Mouse (Mus musculus): ENCODE results near the gene Ccdc138.

The Ccdc138 gene

DNA sequence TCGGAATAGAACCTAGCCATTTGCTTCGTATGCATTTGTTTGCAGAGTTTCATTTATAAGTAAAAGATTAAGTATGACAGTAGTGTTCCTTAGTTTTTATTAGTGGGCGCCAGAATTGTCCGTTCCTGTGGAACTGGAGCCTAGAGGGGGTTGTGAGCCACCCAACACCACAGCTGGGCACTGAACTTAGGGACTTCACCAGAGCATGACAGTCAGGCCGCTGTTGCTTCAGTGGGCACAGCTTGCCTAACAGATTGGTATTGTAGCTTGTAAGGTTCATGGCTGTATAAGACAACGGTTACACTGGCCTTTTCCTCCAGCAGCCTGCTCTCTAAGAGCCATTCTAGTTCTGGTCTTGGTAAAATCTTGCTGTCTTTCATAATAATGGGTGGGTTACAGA, 62.8 kb downstream of the Ccdc138 start:
- DNase-seq (ENCODE audit: extremely low spot score, low spot score), result no peak

- DNase-seq (ENCODE audit: extremely low spot score, low spot score), result no peak
Observed at GRCm38 (mm10) chr10:58585427-58586223, 87.9 kb downstream of the Ccdc138 start.

DNA sequence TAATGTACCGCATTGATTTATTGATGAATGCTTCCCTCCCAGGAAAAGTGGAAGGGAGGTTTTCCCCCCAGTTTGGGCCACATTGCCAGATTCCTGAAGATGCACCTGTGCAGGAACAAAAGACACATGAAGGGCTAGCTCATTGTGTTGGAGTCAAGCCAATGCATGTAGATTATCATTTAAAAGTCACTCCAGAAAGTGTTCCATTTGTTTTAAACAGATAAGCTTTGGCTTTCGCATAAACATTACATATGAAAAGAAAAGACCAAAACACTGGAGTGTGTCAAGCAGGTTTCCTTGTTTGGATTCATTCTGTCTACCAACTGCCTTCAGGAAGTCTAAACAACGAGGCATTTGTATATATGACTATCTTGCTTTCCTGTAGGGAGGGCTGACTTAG, 96.7 kb downstream of the Ccdc138 start:
- DNase-seq (ENCODE audit: extremely low spot score, low spot score), result no peak

- peak; percentile 8 for DNase-seq (ENCODE audit: extremely low spot score, low spot score)
Observed at GRCm38 (mm10) chr10:58595197-58595596, 97.4 kb downstream of the Ccdc138 start.

GRCm38 (mm10) chr10:58595821-58596220, 98.1 kb downstream of the Ccdc138 start:
- DNase-seq (ENCODE audit: extremely low spot score, low spot score), result no peak

DNA sequence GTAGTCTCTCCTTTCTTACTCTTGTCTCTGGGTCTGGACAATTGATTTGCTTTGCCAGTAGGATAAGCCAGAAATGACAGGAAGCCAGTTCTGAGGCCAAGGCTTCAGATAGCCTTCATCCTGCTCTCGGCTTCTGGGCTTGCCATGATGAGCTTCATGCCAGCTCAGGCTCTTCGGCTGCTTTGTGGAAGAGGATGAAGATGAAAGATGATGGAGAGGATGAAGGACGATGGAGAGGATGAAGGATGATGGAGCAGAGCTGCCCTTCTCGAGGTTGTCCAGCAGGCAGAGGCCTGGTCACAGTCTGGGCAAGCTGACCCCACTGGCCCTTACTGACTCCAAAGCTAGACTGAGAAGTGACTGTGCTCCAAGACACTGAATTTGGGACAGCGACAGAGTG, 102.4 kb downstream of the Ccdc138 start:
- DNase-seq (ENCODE audit: extremely low spot score, low spot score), result no peak

DNA sequence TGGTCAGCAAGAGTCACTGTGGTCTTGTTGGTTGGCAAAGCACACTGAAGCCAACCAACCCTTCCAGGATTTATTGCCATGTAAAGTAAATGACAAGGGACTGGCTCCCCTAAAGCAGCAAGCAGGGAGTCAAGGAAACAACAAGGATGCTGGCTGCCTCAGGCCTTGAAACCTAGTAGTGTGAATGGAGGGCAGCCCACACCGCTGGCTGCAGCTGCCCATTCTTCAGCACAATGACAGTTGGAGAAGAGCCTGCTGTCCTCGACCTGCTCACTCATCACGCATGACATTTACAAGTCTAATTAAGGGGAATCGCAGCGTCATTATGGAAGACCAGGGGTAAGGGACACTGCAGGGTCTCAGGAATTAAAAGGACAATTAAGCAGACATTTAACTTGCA, 103.2 kb downstream of the Ccdc138 start:
- no peak for DNase-seq (ENCODE audit: extremely low spot score, low spot score)

GRCm38 (mm10) chr10:58601431-58601901, 103.7 kb downstream of the Ccdc138 start:
- DNase-seq (ENCODE audit: extremely low spot score, low spot score), result no peak

DNA sequence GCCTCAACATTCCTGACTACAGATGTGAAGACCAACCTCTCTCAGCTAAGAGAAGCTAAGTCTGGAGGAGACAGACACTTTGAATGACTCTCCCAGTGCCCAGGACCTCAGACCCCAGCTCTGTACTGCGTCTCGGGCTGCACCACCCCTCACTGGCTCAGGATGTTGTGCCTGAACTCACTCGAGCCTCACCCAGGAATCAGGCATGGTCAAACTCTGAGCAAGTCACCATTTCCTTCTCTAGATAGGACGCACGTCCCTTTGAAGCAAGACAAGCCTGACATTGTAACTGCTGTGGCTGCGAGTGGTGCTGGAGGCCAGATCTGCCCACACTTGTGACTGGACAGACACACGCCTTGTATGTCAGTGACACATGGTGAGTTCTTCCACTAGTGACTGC, 104.2 kb downstream of the Ccdc138 start:
- no peak for DNase-seq (ENCODE audit: extremely low spot score, low spot score)

- no peak for DNase-seq (ENCODE audit: extremely low spot score, low spot score)
Observed at GRCm38 (mm10) chr10:58604779-58605178, 107.0 kb downstream of the Ccdc138 start.

- no peak for DNase-seq (ENCODE audit: extremely low spot score, low spot score)
Observed at GRCm38 (mm10) chr10:58606356-58606755, 108.6 kb downstream of the Ccdc138 start.

GRCm38 (mm10) chr10:58608858-58609257, 111.1 kb downstream of the Ccdc138 start:
- no peak for DNase-seq (ENCODE audit: extremely low spot score, low spot score)

GRCm38 (mm10) chr10:58610484-58611261, 112.9 kb downstream of the Ccdc138 start:
- no peak for DNase-seq (ENCODE audit: extremely low spot score, low spot score)

DNA sequence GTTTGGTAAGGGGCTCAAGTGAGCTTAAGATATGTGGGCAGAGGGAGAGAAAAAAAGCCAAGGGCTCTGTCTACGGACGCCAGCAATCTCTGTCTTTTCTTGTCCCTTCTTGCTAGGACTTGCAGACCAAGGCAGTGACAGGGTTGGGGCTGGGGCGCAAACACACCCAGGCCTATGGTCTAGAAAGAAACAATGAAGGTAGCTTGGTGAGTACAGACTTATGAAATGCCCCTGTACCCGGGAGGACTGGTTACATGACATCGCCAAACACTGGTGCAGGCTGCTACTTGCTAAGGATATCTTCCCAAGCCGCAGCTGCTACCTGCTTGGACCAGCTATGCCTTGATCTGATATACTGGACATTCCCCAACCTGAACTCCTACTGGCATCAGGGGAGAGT, 116.9 kb downstream of the Ccdc138 start:
- DNase-seq (ENCODE audit: extremely low spot score, low spot score), result no peak

DNA sequence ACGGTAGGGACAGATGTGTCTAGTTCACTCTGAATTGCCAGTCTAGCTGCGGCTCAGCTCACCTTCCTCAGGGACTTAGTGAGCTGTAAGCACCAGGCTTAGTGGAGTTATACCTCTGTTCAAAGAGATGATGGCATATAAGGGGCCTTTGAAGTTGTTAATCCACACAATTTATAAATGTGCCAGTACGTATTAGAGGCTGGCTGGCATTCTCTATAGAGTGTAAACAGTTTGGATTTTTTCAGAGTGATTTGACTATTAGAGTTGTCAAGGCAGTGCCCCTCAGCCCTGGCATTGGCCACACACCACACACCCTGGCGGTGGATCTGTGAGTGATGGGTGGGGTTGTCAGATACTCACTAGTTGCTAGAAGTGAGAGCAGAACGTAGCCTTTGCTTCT, 118.8 kb downstream of the Ccdc138 start:
- DNase-seq (ENCODE audit: extremely low spot score, low spot score), result no peak

GRCm38 (mm10) chr10:58618501-58619216, 120.9 kb downstream of the Ccdc138 start:
- DNase-seq (ENCODE audit: extremely low spot score, low spot score), result no peak

- no peak for DNase-seq (ENCODE audit: extremely low spot score, low spot score)
Observed at GRCm38 (mm10) chr10:58619266-58619665, 121.5 kb downstream of the Ccdc138 start.

- no peak for DNase-seq (ENCODE audit: extremely low spot score, low spot score)
Observed at GRCm38 (mm10) chr10:58624848-58625711, 127.3 kb downstream of the Ccdc138 start.
